In genomic region chr1:125574219-125574618, GRCm38 (mm10) we compare ENCODE assay signal across 10 mouse cellular contexts. TPM values are rescaled to one million over a fixed set of nuclear protein-coding genes. Genes with fewer than 3 reads are reported as not detected.
DNase-seq lines count a peak whose midpoint lies in the region; ATAC-seq and TF ChIP-seq lines count a peak whose summit lies in the region.
"Had no signal": no experiment of that assay in that cellular context is flagged by ENCODE, and none has a peak within 500 bp of the region (broad histone marks: within the 10 kb centered on the region; RNA-seq: fewer than 3 reads in every experiment).

No protein-coding gene starts in this region.

- no peaks in the 10 kb centered on the region for H3K4me1 ChIP-seq in hindbrain, postnatal 0 days (ENCODE audit: insufficient read depth, low read length)
- H3K4me1 ChIP-seq in hindbrain, embryonic 14.5 days (replicated peaks; ENCODE audit: control insufficient read depth, insufficient read depth, low read length) = no peaks in the 10 kb centered on the region
- H3K4me1 ChIP-seq in lung, postnatal 0 days (ENCODE audit: insufficient read depth, low read depth, low read length) = no peaks in the 10 kb centered on the region
- H3K4me1 ChIP-seq: midbrain, embryonic 12.5 days had no signal

- H3K36me3 ChIP-seq in hindbrain, postnatal 0 days (ENCODE audit: insufficient read depth, low read length) = peaks cover 58% of the 10 kb centered on the region
- H3K36me3 ChIP-seq in hindbrain, embryonic 14.5 days (replicated peaks; ENCODE audit: control insufficient read depth, insufficient read depth) = peaks cover 89% of the 10 kb centered on the region
- peaks cover 41% of the 10 kb centered on the region; the same call in 1 of the 2 replicates for H3K36me3 ChIP-seq in lung, postnatal 0 days (ENCODE audit: insufficient read depth, low read length)

- H3K27me3 ChIP-seq in hindbrain, postnatal 0 days (ENCODE audit: insufficient read depth, low read length) = no peaks in the 10 kb centered on the region
- H3K27me3 ChIP-seq in hindbrain, embryonic 14.5 days (ENCODE audit: control insufficient read depth, insufficient read depth, low read length) = no peaks in the 10 kb centered on the region
- no peaks in the 10 kb centered on the region for H3K27me3 ChIP-seq in lung, postnatal 0 days (replicated peaks; ENCODE audit: insufficient read depth, low read length)
- H3K27me3 ChIP-seq: midbrain, embryonic 12.5 days had no signal

- no peak for TF ChIP-seq EP300 in lung, postnatal 0 days (IDR thresholded peaks at IDR 0.05)

- 76% methylated on average over 2 of the region's 2 CpGs for WGBS in hindbrain, postnatal 0 days
- 76% methylated on average over 2 of the region's 2 CpGs for WGBS in hindbrain, embryonic 14.5 days
- 70% methylated on average over 2 of the region's 2 CpGs for WGBS in lung, postnatal 0 days

- intact Hi-C loops in gastrocnemius, postnatal 36 days (cut with DNase I) = no loop called here

- TF ChIP-seq CTCF in hindbrain, postnatal 0 days (IDR thresholded peaks at IDR 0.05; ENCODE audit: low read depth) = peak; percentile 53
- peak; percentile 67 for TF ChIP-seq CTCF in lung, postnatal 0 days (IDR thresholded peaks at IDR 0.05)

- no peak overlapping the region for H3K27ac ChIP-seq in hindbrain, postnatal 0 days
- H3K27ac ChIP-seq in hindbrain, embryonic 14.5 days = no peak overlapping the region
- no peak overlapping the region for H3K27ac ChIP-seq in lung, postnatal 0 days (ENCODE audit: low read length)
- H3K27ac ChIP-seq: midbrain, embryonic 12.5 days had no signal

- DNase-seq in hindbrain, postnatal 0 days (ENCODE audit: low spot score) = peak; percentile 12
- no peak for DNase-seq in hindbrain, embryonic 14.5 days (ENCODE audit: low spot score)
- DNase-seq in CD4-positive helper T cell, adult 2 months (ENCODE audit: low read depth, low spot score) = peak; percentile 51
- DNase-seq in T-cell, adult 2 months (ENCODE audit: low spot score) = peak; percentile 27
- DNase-seq in lung, postnatal 0 days (ENCODE audit: low spot score) = peak; percentile 31
- no peak for DNase-seq in left cerebral cortex, adult 9 months (ENCODE audit: low spot score in 2 of 2)
- DNase-seq in retina, embryonic 14.5 days (ENCODE audit: low spot score) = no peak
- DNase-seq in gastrocnemius, postnatal 36 days = no peak
- DNase-seq: cerebellum, adult 11-12 months had no signal

- no peaks in the 10 kb centered on the region for H3K9me3 ChIP-seq in hindbrain, postnatal 0 days (ENCODE audit: low read length)
- H3K9me3 ChIP-seq in hindbrain, embryonic 14.5 days (ENCODE audit: control insufficient read depth, low read length) = no peaks in the 10 kb centered on the region
- H3K9me3 ChIP-seq in lung, postnatal 0 days (ENCODE audit: low read length) = no peaks in the 10 kb centered on the region
- H3K9me3 ChIP-seq: midbrain, embryonic 12.5 days had no signal

- ATAC-seq in hindbrain, postnatal 0 days = no peak
- ATAC-seq in hindbrain, embryonic 14.5 days (ENCODE audit: low FRiP score) = no peak
- ATAC-seq in lung, postnatal 0 days = no peak

- no peak overlapping the region for H3K4me2 ChIP-seq in hindbrain, postnatal 0 days (ENCODE audit: low read depth, low read length)
- no peak overlapping the region for H3K4me2 ChIP-seq in hindbrain, embryonic 14.5 days (replicated peaks)
- H3K4me2 ChIP-seq in lung, postnatal 0 days (replicated peaks; ENCODE audit: low read depth, low read length) = no peak overlapping the region
- H3K4me2 ChIP-seq: midbrain, embryonic 12.5 days had no signal

- H3K9ac ChIP-seq in hindbrain, postnatal 0 days (replicated peaks; ENCODE audit: low read length) = no peak overlapping the region
- no peak overlapping the region for H3K9ac ChIP-seq in hindbrain, embryonic 14.5 days
- H3K9ac ChIP-seq in lung, postnatal 0 days (replicated peaks; ENCODE audit: low read depth) = no peak overlapping the region
- H3K9ac ChIP-seq: midbrain, embryonic 12.5 days had no signal

- no peak overlapping the region for H3K4me3 ChIP-seq in hindbrain, postnatal 0 days (ENCODE audit: low read length)
- H3K4me3 ChIP-seq in hindbrain, embryonic 14.5 days (replicated peaks; ENCODE audit: low read length) = no peak overlapping the region
- H3K4me3 ChIP-seq in lung, postnatal 0 days (ENCODE audit: low read depth, low read length) = no peak overlapping the region
- H3K4me3 ChIP-seq: midbrain, embryonic 12.5 days had no signal

RNA-seq across cellular contexts. Expression of gene Slc35f5, which starts 13.8 kb away (rescaled TPM):
- total RNA-seq in hindbrain, postnatal 0 days (2014; rRNA removed) = 16.4 and 17.9 TPM in 2 replicates
- 34.7 and 35.1 TPM in 2 replicates for polyA plus RNA-seq in hindbrain, postnatal 0 days (2015; fragmentation: Nextera tagmentation; extraction: Ambion mirVana)
- polyA plus RNA-seq in hindbrain, embryonic 14.5 days (2014; fragmentation: Nextera tagmentation; extraction: Ambion mirVana) = 33.5 and 37.8 TPM in 2 replicates
- polyA plus RNA-seq in lung, postnatal 0 days (2015; fragmentation: Nextera tagmentation; extraction: Ambion mirVana) = 50.9 and 53.5 TPM in 2 replicates
- total RNA-seq in gastrocnemius, postnatal 36 days (2021) = 10 to 100 TPM; 14.8 to 18.8 TPM

Comparison
In these comparisons a context has a peak if more than half of its experiments do, and no peak if none do; other contexts are left out.
1. DNase-seq: peak in hindbrain, postnatal 0 days (single experiment), CD4-positive helper T cell, adult 2 months (single experiment), T-cell, adult 2 months (single experiment) and lung, postnatal 0 days (single experiment); none in hindbrain, embryonic 14.5 days (single experiment), left cerebral cortex, adult 9 months (0 of 2), retina, embryonic 14.5 days (single experiment) and gastrocnemius, postnatal 36 days (0 of 2).